Mouse (Mus musculus) C3H10T1/2 (cell line): ENCODE results near the gene Gm4969. TPM values are rescaled to one million over a fixed set of nuclear protein-coding genes. Genes with fewer than 3 reads are reported as not detected.

ENCODE experiments used
- polyA plus RNA-seq, 2 experiments: library from polyadenylated mRNA; unstranded; fragments of >200 nt; fragmentation: generic; extraction: Trizol; gene quantifications; one replicate each; pipeline ENCODE4 v1.2.1; 2012; ENCODE audit warnings: missing spikeins in 2 of 2

The Gm4969 gene
- polyA plus RNA-seq = not detected

GRCm38 (mm10) chr7:19118028-19118771, at the start of gene Gm4969:
Gm4969 (minus strand) TSS chr7:19118368.

DNA sequence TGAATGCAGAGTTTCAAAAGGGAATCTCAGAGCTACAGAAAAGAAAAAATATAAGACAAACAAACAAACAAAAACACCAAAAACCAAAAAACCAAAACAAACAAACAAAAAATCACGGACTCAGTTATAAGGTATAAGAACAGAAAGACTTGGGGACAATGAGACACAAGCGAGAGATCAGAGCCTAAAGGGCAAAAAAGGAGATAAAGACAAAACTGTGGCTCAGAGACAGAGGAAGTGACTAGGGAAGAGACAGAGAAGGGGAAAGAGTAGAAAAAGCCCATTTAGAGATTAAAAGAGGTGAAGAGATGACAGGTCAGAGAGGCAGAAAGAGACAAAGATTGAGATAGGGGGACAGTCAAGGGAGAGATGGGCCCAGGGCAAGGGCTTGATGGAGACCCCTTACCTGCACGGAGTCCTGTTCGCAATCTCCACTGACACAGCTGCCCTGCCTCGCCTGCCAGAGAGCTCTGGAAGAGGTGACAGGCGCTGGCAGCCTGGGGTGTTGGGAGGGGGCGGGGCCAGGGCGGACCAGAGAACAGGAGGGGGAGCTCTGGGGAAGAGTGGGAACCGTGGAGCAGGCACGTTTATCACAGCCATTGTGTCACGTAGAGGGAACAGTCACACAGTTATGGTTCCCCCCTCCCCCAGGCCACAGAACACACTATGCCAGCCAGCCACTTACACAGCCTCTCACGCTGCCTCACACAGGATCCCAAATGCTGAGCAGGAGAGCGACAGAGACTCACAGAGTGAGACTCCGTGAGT, 47.7 kb upstream of the Gm4969 start, which contains the start of gene Gipr:
Gipr (minus strand) TSS at position 472 of the 768 bp plus-strand sequence.

DNA sequence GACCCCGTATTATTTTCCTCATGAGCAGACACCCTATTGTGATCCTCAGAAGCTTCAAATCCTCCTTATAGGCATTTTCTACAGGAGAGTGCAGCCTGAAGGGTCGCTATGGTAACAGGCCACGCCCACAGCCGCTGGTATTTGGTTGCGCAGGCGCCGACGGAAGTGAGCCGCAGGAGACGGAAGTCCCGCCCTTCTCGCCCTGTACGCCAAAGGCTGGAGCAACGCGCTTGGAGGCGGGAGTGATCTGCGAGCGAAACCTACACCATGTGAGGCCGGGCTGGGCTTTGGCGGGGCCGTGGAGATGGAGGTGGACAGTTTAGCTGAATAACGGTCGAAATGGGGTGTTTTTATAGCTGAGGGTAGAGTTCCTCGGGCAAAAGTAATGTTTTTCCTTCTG, 31.5 kb upstream of the Gm4969 start, which contains the start of gene Snrpd2:
Snrpd2 (plus strand) TSS at position 97 of the 400 bp plus-strand sequence.

GRCm38 (mm10) chr7:19148875-19149541, 30.8 kb upstream of the Gm4969 start, which contains the start of gene Qpctl:
Qpctl (minus strand) TSS chr7:19149291.

GRCm38 (mm10) chr7:19119631-19120429, 1.7 kb upstream of the Gm4969 start, which contains the start of gene Fbxo46:
Fbxo46 (plus strand) TSS chr7:19119859.

DNA sequence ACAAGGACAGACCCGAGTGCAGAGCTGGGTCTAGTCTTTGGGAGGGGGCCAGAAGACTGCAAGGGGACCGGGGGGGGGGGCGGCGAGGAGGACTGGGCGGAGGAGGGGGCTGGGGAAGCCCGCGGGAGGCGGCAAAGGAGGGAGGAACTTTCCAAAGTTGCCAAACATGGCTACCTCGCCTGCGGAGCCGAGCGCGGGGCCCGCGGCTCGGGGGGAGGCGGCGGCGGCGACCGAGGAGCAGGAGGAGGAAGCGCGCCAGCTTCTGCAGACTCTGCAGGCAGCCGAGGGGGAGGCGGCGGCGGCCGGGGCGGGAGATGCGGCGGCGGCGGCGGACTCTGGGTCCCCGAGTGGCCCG, 23.7 kb downstream of the Gm4969 start, which contains the start of gene Six5:
Six5 (plus strand) TSS at position 124 of the 355 bp plus-strand sequence.

DNA sequence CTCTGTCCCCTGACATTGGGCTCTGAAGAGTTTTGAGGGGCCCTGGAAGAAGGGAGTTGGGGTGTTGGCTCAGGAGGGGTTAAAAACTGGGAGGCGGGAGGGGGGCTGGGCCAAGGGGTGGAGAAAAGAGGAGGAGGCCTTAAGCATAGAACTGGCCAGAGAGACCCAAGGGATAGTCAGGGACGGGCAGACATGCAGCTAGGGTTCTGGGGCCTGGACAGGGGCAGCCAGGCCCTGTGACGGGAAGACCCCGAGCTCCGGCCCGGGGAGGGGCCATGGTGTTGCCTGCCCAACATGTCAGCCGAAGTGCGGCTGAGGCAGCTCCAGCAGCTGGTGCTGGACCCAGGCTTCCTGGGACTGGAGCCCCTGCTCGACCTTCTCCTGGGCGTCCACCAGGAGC, 34.5 kb downstream of the Gm4969 start, which contains the start of gene Dmpk:
Dmpk (plus strand) TSS at position 149 of the 400 bp plus-strand sequence.

DNA sequence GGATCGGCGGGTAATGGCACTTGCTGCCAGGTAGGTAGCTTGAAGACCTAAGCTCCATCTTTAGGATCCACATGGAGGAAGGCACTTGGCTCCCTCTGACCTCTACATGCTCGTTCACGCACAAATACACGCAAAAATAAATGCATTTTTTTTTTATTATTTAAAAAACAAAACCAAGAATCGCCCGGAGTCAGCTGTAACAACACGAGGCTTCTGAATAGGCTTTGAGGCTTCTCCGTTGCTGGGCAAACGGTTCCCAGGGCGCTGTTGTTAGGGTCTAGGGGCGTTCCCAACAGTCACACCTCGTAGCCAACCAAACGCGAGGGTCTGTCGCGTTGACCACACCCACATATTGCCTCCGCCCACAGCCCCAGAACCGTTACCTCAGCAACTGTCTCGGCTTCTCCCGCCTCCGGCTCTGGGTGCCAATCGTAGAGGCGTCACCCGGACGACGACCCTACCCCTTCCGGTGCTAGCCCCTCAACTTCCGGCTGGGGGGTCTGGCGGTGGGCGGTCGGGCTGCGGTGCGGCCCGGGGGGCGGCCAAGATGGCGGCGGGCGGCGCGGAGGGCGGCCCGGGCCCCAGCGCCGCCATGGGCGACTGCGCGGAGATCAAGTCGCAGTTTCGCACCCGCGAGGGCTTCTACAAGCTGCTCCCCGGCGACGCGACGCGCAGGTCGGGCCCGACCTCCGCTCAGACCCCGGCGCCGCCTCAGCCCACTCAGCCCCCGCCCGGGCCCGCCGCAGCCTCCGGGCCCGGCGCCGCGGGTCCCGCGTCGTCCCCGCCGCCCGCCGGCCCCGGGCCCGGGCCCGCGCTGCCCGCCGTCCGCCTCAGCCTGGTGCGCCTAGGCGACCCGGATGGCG, 42.2 kb downstream of the Gm4969 start, which contains the start of gene Dmwd:
Dmwd (plus strand) TSS at position 505 of the 863 bp plus-strand sequence.

GRCm38 (mm10) chr7:19054047-19054776, 64.0 kb downstream of the Gm4969 start, which contains the start of gene Rsph6a:
Rsph6a (plus strand) TSS chr7:19054690.

Other genes starting within 250 kb of the Gm4969 start
- under 1 TPM; 0.11 to 0.40 TPM for gene Pglyrp1, start 247.0 kb downstream of the Gm4969 start, polyA plus RNA-seq
- 10 to 100 TPM; 10.0 to 22.1 TPM for gene Ccdc61, start 208.0 kb downstream of the Gm4969 start, polyA plus RNA-seq
- gene Nova2, start 192.5 kb downstream of the Gm4969 start, polyA plus RNA-seq = under 1 TPM; 0.04 to 0.15 TPM
- not detected for gene Nanos2, start 131.0 kb downstream of the Gm4969 start, polyA plus RNA-seq
- gene Mypop, start 127.1 kb downstream of the Gm4969 start, polyA plus RNA-seq = 10 to 100 TPM; 12.3 to 25.1 TPM
- gene Irf2bp1, start 114.3 kb downstream of the Gm4969 start, polyA plus RNA-seq = 10 to 100 TPM; 40.5 to 48.4 TPM
- under 1 TPM; 0.04 to 0.06 TPM for gene Foxa3, start 94.8 kb downstream of the Gm4969 start, polyA plus RNA-seq
- 100 to 1,000 TPM in 1 of 2 experiments, 10 to 100 TPM in 1; 85.0 to 109 TPM for gene Sympk, start 94.0 kb downstream of the Gm4969 start, polyA plus RNA-seq
- under 1 TPM; 0.08 to 0.26 TPM for gene Rsph6a, start 63.7 kb downstream of the Gm4969 start, polyA plus RNA-seq
- 10 to 100 TPM; 39.5 to 50.7 TPM for gene Dmwd, start 42.1 kb downstream of the Gm4969 start, polyA plus RNA-seq
- 10 to 100 TPM; 23.1 to 40.3 TPM for gene Dmpk, start 34.5 kb downstream of the Gm4969 start, polyA plus RNA-seq
- gene Six5, start 23.8 kb downstream of the Gm4969 start, polyA plus RNA-seq = 10 to 100 TPM in 1 of 2 experiments, 1 to 10 TPM in 1; 3.1 to 18.0 TPM
- gene Fbxo46, start 1.5 kb upstream of the Gm4969 start, polyA plus RNA-seq = 1 to 10 TPM; 3.9 to 9.2 TPM
- gene Qpctl, start 30.9 kb upstream of the Gm4969 start, polyA plus RNA-seq = 1 to 10 TPM; 4.7 to 6.0 TPM
- gene Snrpd2, start 31.4 kb upstream of the Gm4969 start, polyA plus RNA-seq = 100 to 1,000 TPM; 214 to 583 TPM
- gene Gipr, start 47.8 kb upstream of the Gm4969 start, polyA plus RNA-seq = under 1 TPM; 0.02 to 0.15 TPM
- gene Eml2, start 58.1 kb upstream of the Gm4969 start, polyA plus RNA-seq = under 1 TPM in 1 of 2 experiments, not detected in 1; 0.02 TPM
- gene Gpr4, start 94.2 kb upstream of the Gm4969 start, polyA plus RNA-seq = under 1 TPM; 0.05 to 0.14 TPM
- gene Opa3, start 110.0 kb upstream of the Gm4969 start, polyA plus RNA-seq = 10 to 100 TPM; 22.3 to 24.0 TPM
- 10 to 100 TPM; 30.1 to 39.1 TPM for gene Vasp, start 153.4 kb upstream of the Gm4969 start, polyA plus RNA-seq
- not detected for gene Ppm1n, start 161.7 kb upstream of the Gm4969 start, polyA plus RNA-seq
- 1 to 10 TPM in 1 of 2 experiments, under 1 TPM in 1; 0.91 to 1.1 TPM for gene Rtn2, start 164.3 kb upstream of the Gm4969 start, polyA plus RNA-seq
- 1 to 10 TPM in 1 of 2 experiments, under 1 TPM in 1; 0.29 to 1.1 TPM for gene Fosb, start 191.7 kb upstream of the Gm4969 start, polyA plus RNA-seq
- gene Ercc1, start 226.4 kb upstream of the Gm4969 start, polyA plus RNA-seq = 100 to 1,000 TPM in 1 of 2 experiments, 10 to 100 TPM in 1; 85.1 to 272 TPM
- gene Cd3eap, start 241.1 kb upstream of the Gm4969 start, polyA plus RNA-seq = 10 to 100 TPM in 1 of 2 experiments, 1 to 10 TPM in 1; 9.0 to 24.5 TPM
- 1 to 10 TPM; 7.3 to 7.9 TPM for gene Ppp1r13l, start 241.4 kb upstream of the Gm4969 start, polyA plus RNA-seq